Mouse (Mus musculus): ENCODE measurements around the gene Adgrl2. TPM values are rescaled to one million over a fixed set of nuclear protein-coding genes. Genes with fewer than 3 reads are reported as not detected.

The Adgrl2 gene
- total RNA-seq (2021) (10 to 100 TPM; 52.3 to 55.2 TPM), polyA plus RNA-seq (2012; rRNA removed) (29.5 and 46.9 TPM in 2 replicates)
- long read RNA-seq, full-length matches to known transcripts = 1 of 22 reads
- long read RNA-seq, partial matches to known transcripts = 6 of 22 reads
- long read RNA-seq, other reads (novel, unspliced or antisense) = 15 of 22 reads

DNA sequence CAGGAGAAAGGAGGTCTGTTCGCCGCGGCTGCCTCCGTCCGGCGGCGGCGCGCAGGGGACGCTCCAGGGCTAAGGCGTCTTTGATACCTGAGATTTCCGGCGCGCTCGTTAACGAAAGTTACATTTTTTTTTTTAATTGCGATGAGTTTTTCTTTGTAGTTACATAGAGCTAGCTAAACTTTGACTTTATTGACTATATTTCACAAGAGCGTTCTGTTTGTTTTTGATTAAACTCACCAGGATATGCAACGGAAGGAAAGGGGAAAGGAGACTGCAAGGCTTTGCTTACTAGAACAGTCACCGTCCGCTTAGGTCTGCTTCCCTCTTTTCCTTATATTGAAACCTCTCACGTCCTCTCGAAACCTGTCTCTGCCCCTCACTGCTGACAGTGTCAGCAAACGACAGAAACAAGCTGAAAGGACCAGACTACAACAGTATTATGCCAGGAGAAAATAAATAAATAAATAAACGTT, at the start of gene Adgrl2:
Gene Adgrl2, minus strand, starts transcription at position 25 of the 473 bp plus-strand sequence.
- no peak for DNase-seq

GRCm38 (mm10) chr3:149038771-149039170, 48.4 kb upstream of the Adgrl2 start:
- Histone ChIP-seq H3K36me3 (ENCODE audit: control insufficient read depth, insufficient read depth, low read length) (peaks cover 2% of the 10 kb centered on the region; the same call in 1 of the 2 replicates), H3K4me3 (no peak overlapping the region), H3K27ac (peak overlapping the region; percentile 81), H3K4me1 (ENCODE audit: control insufficient read depth, insufficient read depth, low read length) (peaks cover 10% of the 10 kb centered on the region), H3K79me2 (replicated peaks; ENCODE audit: control insufficient read depth, insufficient read depth, low read length) (no peaks in the 10 kb centered on the region), H3K9ac (ENCODE audit: low read depth, low read length) (no peak overlapping the region), H3K27me3 (ENCODE audit: control insufficient read depth, insufficient read depth, low read length) (no peaks in the 10 kb centered on the region)
- DNase-seq = peak in 1 of 2 experiments; percentile 32
- intact Hi-C loops (cut with DNase I) = loop anchor here (2.0 to 5.0 kb wide), 3 partner anchors 32 to 184 kb away; partner anchors contain the start of gene Adgrl2
- WGBS = 8% methylated on average over 4 of the region's 4 CpGs
- TF ChIP-seq CTCF (IDR thresholded peaks at IDR 0.05) = no peak
- TF ChIP-seq EP300 (IDR thresholded peaks at IDR 0.05; ENCODE audit: insufficient read depth, low read depth, low read length) = no peak
- no peak for TF ChIP-seq POLR2A (IDR thresholded peaks at IDR 0.05; ENCODE audit: insufficient read depth, low read depth, low read length)

More for the DNA sequence above, at the start of gene Adgrl2:
- intact Hi-C loops (cut with DNase I) = loop anchor here (1.0 to 5.0 kb wide), 4 partner anchors 47 to 359 kb away; no protein-coding TSS in a partner anchor
- Histone ChIP-seq H3K4me3 (peak within 1 kb of the TSS; percentile 96), H3K27me3 (ENCODE audit: control insufficient read depth, insufficient read depth, low read length) (no peaks in the 10 kb centered on the region), H3K9ac (ENCODE audit: low read depth, low read length) (peak within 1 kb of the TSS; percentile 84), H3K36me3 (ENCODE audit: control insufficient read depth, insufficient read depth, low read length) (no peaks in the 10 kb centered on the region), H3K27ac (peak within 1 kb of the TSS; percentile 99), H3K4me1 (ENCODE audit: control insufficient read depth, insufficient read depth, low read length) (0 out of 2 replicates have a peak, but pooled peaks cover 1% of the 10 kb centered on the region), H3K79me2 (replicated peaks; ENCODE audit: control insufficient read depth, insufficient read depth, low read length) (no peaks in the 10 kb centered on the region; the same call in 1 of the 2 replicates)
- WGBS = under 1% methylated on average over 25 of the region's 25 CpGs
- TF ChIP-seq POLR2A (IDR thresholded peaks at IDR 0.05; ENCODE audit: insufficient read depth, low read depth, low read length) (peak; percentile 37; the same call in 1 of the 2 replicates), CTCF (IDR thresholded peaks at IDR 0.05) (peak; percentile 47), EP300 (IDR thresholded peaks at IDR 0.05; ENCODE audit: insufficient read depth, low read depth, low read length) (no peak)

DNA sequence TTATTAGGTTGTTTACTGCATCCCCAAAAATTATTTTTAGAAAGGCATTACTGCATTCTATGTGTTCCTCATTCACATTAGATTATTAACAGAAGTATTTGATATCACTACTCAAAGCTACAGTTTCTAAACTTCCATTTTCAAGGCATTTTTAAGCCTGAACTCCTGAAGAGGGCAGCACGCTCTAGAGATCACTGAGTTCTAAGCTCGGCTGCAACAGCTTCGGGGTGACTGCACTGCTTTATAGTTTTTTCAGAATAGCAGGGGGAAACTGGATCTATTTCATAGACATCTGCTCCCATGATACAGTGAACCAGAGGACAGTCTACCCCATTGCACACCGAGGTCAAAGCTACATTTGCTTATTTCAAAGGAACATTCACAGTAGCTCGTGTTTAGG, 29.6 kb upstream of the Adgrl2 start:
- intact Hi-C loops (cut with DNase I) = no loop called here
- TF ChIP-seq POLR2A (IDR thresholded peaks at IDR 0.05; ENCODE audit: insufficient read depth, low read depth, low read length) (no peak), CTCF (IDR thresholded peaks at IDR 0.05) (peak; percentile 56), EP300 (IDR thresholded peaks at IDR 0.05; ENCODE audit: insufficient read depth, low read depth, low read length) (no peak)
- whole genome bisulfite sequencing = 64% methylated on average over 5 of the region's 5 CpGs

DNA sequence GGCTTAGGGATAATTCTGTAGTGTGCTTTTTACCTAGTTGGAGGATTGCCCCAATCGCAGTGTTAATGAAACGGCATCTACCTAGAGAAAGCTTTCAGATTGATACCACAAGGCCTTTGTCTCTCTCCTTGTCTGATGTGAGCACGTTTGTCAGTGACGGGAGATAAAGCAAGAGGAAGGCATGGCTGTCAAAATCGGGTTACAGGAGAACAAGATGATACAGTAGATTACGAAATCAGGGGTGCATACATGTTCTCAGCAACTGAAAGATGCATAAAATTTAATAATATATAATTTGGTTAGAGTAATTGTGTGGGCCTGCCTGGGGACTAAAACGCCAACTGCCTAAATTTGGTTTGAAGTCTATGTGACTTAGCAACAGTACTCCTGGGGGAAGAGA, 19.0 kb upstream of the Adgrl2 start:
- no peaks in the 10 kb centered on the region for H3K27me3 ChIP-seq (ENCODE audit: control insufficient read depth, insufficient read depth, low read length)
- no peak overlapping the region for H3K4me3 ChIP-seq
- H3K36me3 ChIP-seq (ENCODE audit: control insufficient read depth, insufficient read depth, low read length) = no peaks in the 10 kb centered on the region
- no peak overlapping the region for H3K9ac ChIP-seq (ENCODE audit: low read depth, low read length)
- intact Hi-C loops (cut with DNase I) = loop anchor here (10.0 kb wide), 1 partner anchor 585 kb away; no protein-coding TSS in a partner anchor
- no peaks in the 10 kb centered on the region for H3K79me2 ChIP-seq (replicated peaks; ENCODE audit: control insufficient read depth, insufficient read depth, low read length)
- H3K4me1 ChIP-seq (ENCODE audit: control insufficient read depth, insufficient read depth, low read length) = no peaks in the 10 kb centered on the region
- DNase-seq = no peak
- no peak overlapping the region for H3K27ac ChIP-seq
- TF ChIP-seq EP300 (IDR thresholded peaks at IDR 0.05; ENCODE audit: insufficient read depth, low read depth, low read length) (no peak), CTCF (IDR thresholded peaks at IDR 0.05) (no peak), POLR2A (IDR thresholded peaks at IDR 0.05; ENCODE audit: insufficient read depth, low read depth, low read length) (no peak)
- 72% methylated on average over 7 of the region's 7 CpGs for WGBS

More for the DNA sequence above, 29.6 kb upstream of the Adgrl2 start:
- no peak overlapping the region for H3K27ac ChIP-seq
- H3K9ac ChIP-seq (ENCODE audit: low read depth, low read length) = no peak overlapping the region
- H3K4me1 ChIP-seq (ENCODE audit: control insufficient read depth, insufficient read depth, low read length) = no peaks in the 10 kb centered on the region; the same call in 1 of the 2 replicates
- no peaks in the 10 kb centered on the region for H3K27me3 ChIP-seq (ENCODE audit: control insufficient read depth, insufficient read depth, low read length)
- no peaks in the 10 kb centered on the region for H3K79me2 ChIP-seq (replicated peaks; ENCODE audit: control insufficient read depth, insufficient read depth, low read length)
- H3K4me3 ChIP-seq = no peak overlapping the region
- DNase-seq = no peak
- no peaks in the 10 kb centered on the region for H3K36me3 ChIP-seq (ENCODE audit: control insufficient read depth, insufficient read depth, low read length)

GRCm38 (mm10) chr3:149008634-149009023, 18.3 kb upstream of the Adgrl2 start:
- TF ChIP-seq CTCF (IDR thresholded peaks at IDR 0.05) (no peak), EP300 (IDR thresholded peaks at IDR 0.05; ENCODE audit: insufficient read depth, low read depth, low read length) (no peak), POLR2A (IDR thresholded peaks at IDR 0.05; ENCODE audit: insufficient read depth, low read depth, low read length) (no peak)
- Histone ChIP-seq H3K36me3 (ENCODE audit: control insufficient read depth, insufficient read depth, low read length) (no peaks in the 10 kb centered on the region), H3K9ac (ENCODE audit: low read depth, low read length) (no peak overlapping the region), H3K27me3 (ENCODE audit: control insufficient read depth, insufficient read depth, low read length) (no peaks in the 10 kb centered on the region), H3K79me2 (replicated peaks; ENCODE audit: control insufficient read depth, insufficient read depth, low read length) (no peaks in the 10 kb centered on the region), H3K4me1 (ENCODE audit: control insufficient read depth, insufficient read depth, low read length) (no peaks in the 10 kb centered on the region), H3K4me3 (no peak overlapping the region), H3K27ac (no peak overlapping the region)
- intact Hi-C loops (cut with DNase I) = loop anchor here (10.0 kb wide), 1 partner anchor 584 kb away; no protein-coding TSS in a partner anchor
- DNase-seq = no peak
- 59% methylated on average over 6 of the region's 6 CpGs for whole genome bisulfite sequencing
